Mouse (Mus musculus): Measurements from ENCODE around the gene Map3k21.

GRCm38 (mm10) chr8:125897868-125898788 is 12.1 kb upstream of the Map3k21 start, which contains the start of gene Pcnx2:
- TF ChIP-seq E2F4 (IDR thresholded peaks at IDR 0.05; ENCODE audit: insufficient replicate concordance, low read depth, low read length) (no peak), ETS1 (conservative IDR thresholded peaks at IDR 0.05; ENCODE audit: low read depth, low read length) (no peak), CTCF (conservative IDR thresholded peaks at IDR 0.05 in 1 of 2, IDR thresholded peaks at IDR 0.05 in 1 of 2; ENCODE audit: low read depth in 2 of 2, low read length in 2 of 2) (no peak), JUND (conservative IDR thresholded peaks at IDR 0.05; ENCODE audit: low read depth, low read length) (no peak)
